Mouse (Mus musculus): ENCODE measurements around the gene Daam1.

Gene Daam1

DNA sequence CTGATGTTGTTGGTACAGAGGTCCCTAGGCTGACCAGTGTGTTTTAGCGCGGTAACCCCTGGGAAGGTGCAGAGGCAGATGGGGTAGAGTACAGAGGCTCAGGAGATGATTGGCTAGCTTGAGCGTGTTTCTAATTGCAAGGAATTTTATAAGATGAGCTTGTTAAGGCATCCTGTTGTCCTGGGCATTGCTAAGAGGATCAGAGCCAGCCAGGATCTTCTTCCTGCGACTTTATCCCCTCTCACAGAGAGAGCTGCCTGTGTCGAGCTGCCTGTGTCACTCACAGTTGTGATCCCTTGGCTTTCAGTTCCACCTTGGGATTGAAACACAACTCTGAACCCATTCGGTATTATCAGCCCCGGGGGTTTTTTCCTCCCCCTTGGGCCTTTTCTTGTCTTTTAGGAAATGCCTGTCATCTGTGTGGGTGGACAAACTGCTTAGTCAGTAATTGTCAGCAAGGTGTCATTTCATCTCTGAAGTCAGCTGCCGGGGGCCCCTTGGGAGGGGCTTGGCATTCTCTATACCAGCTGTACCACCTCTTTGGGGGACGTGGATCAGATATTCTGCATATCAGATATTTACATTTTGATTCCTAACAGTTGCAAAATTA lies 62.2 kb downstream of the Daam1 start:
- in situ Hi-C loops (cut with MboI, MseI), result no loop called here

DNA sequence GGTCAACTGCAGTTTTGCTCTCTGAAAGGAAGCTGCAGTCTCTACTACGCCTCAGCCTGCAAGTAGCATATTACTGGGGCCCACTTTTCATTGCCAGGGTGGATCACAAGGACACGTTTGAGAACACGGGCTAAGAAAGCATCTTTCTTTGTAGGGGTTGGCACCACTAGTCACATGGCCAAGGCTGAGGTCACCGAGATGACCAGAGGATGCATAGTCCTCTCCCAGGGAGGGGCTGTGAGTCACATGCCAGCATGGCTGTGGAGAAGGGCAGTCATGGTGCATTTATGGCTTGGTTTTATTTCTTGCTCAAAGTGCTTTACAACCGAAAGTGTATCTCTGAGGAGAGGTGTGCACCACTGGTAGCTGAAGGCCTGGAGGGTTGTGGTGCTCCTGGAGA lies 67.4 kb downstream of the Daam1 start:
- in situ Hi-C loops (cut with MboI, MseI), result no loop called here

DNA sequence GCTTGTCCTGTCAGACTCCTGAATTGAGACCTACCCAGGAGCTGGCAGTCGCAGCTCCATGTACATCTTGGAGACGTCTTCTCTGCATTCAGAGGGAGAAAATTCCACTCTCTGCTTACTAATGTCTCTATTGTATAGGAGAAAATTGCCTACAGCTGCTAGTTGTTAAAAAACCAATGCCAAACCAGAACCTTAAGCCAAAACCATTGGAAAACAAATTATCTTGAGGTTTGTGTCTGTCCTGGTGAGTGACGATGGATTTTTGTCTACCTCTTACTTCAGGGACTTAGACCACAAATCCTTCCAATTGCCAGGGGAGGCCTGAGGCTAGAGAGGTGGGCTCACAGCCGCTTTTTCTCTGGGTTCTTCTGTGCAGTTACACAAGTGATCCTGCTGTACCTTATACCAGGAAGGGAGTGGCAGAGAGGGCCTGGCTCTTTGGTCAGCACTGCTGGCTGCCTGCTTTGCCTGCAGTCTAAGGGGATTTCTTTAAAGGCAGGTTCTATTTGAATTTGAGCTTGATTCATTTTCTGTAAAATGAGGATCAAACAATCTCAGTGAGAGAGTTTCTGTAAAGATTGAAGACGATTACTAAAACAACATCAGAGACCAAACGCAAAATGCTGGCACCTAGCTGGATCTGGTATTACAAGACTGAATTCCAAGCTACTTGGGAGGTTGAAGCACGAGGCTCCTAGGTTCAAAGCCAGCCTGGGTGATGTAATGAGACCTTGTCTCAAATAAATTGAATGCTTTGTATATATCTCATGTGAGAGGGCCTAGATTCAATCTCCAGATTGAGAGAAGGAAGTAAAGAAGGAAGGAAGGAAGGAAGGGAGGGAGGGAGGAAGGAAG lies 68.0 kb downstream of the Daam1 start:
- in situ Hi-C loops (cut with MboI, MseI), result no loop called here

DNA sequence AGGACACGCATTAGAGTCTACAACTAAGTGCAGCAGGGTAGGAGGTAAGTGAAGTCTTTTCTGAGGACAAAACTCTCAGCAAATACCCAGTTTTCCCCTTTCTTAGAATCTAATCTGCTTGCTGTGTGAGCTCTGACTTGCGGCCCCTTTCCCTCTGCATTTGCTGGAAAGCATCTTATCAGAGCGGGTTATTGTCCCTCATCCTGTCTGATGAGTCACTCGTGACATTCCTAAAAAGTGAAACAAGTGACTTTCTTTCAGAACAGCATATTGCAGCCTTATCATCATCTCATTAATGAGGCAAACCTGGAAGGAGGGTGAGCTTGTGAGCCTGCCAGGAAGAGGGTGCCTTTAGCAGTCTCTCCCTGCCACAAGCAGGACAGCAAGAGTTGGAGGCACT lies 68.7 kb downstream of the Daam1 start:
- in situ Hi-C loops (cut with MboI, MseI), result no loop called here

DNA sequence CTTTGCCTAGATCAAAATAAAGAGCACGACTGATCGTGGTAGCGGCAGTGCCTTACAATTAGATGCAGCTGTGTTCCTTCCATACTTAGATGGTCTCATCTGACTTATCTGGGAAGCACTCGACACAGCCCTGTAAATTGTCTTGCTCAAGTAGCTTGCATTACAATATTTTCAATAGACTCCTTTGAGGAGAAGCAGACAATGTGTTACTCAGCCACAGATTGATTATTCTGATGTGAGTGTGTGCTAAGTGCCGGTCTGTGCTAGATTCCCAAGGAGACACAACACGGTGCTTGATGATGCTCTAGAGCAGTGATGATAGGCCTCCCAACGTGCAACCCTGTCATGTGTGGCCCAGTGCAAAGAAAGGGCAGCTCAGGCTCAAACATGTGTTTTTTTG lies 70.3 kb downstream of the Daam1 start:
- in situ Hi-C loops (cut with MboI, MseI), result no loop called here

DNA sequence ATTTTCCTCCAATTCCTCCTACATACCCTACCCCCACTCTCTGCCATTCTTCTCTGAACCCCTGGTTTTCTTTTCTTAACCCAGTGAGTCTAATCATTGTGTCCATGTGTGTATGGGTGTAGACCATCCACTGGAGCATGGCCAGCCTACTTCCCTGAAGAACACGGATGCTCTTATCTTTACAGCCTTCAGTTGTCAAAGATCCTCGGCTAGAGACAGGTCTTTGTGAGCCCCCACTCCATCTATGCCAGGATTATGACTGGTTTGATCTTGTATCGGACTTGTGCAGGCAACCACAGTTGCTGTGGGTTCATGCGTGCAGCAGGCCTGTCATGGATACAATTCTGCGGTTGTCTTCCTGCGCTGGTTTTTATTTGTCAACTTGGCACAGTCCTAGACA lies 71.0 kb downstream of the Daam1 start:
- in situ Hi-C loops (cut with MboI, MseI), result no loop called here

DNA sequence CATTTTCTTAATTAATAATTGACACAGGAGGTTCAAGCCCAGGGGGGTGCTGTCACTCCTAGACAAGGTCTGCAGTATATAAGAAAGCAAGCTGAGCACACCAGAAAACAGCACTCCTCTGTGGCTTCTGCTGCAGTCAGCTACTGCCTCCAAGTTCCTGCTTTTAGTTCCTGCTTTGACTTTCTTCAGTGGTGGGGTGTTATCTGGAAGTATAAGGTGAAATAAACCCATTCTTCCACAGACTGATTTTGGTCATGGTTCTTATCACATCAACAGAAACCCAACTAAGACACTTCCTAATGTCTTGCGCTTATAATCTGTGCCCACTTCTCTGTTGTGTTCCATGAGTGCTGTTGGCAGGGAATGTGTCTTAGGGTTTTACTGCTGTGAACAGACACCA lies 71.4 kb downstream of the Daam1 start:
- in situ Hi-C loops (cut with MboI, MseI), result no loop called here

DNA sequence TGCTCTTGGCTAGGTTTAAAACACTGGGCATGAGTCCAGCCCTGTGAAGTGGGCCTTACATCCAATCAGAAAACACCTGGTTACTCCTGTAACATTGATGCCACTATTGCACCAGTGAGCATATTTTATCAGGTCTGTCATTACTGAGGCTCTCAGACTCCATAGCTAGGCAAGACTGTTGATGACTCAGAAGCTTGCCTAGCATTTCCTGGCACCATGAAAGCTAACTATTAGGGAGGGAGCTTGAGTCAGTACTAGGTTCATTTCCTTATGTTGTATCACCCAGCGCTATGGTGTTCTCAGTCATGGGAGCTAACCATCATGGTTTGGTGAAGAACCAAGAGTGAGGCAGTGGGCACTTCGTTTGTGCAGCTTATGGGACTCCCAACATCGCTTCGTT lies 72.3 kb downstream of the Daam1 start:
- in situ Hi-C loops (cut with MboI, MseI), result no loop called here

DNA sequence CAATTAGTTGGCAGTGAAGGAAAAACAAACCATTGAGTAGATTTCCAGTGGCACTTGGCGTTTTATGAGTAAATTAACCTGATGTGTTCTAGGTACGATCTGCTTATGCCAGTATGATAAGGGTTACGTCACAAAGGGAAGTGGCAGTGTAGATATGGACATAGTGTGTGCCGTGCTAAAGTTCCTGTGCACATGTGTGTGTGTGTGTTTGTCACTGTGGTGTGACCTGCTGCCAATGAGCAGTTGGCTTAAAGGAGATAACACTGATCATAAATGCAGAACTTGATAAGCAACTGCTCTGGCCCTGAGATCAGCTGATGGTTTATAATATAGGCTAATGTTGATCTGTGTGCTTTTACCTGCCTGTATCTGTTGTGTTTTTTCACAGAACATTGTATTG lies 73.4 kb downstream of the Daam1 start:
- in situ Hi-C loops (cut with MboI, MseI), result no loop called here

DNA sequence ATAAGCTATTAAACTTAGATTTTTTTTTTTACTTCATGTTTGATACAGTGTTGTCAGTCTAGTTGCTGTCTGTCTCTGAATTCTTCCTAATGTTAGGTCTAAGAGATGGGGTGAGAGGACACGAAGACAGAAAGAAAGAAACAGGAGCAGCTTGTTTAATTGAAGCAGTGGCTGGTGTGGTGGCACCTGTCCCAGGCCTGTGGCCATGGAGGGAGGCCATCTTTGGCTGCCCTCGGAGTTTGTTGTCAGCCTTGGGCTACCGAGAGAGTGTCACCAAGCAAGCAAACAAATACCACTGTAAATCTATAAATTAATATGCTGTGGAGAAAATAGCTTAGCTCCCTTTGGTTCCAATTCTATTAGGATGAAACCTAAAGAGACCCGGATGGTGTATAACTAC lies 74.0 kb downstream of the Daam1 start:
- in situ Hi-C loops (cut with MboI, MseI), result no loop called here

DNA sequence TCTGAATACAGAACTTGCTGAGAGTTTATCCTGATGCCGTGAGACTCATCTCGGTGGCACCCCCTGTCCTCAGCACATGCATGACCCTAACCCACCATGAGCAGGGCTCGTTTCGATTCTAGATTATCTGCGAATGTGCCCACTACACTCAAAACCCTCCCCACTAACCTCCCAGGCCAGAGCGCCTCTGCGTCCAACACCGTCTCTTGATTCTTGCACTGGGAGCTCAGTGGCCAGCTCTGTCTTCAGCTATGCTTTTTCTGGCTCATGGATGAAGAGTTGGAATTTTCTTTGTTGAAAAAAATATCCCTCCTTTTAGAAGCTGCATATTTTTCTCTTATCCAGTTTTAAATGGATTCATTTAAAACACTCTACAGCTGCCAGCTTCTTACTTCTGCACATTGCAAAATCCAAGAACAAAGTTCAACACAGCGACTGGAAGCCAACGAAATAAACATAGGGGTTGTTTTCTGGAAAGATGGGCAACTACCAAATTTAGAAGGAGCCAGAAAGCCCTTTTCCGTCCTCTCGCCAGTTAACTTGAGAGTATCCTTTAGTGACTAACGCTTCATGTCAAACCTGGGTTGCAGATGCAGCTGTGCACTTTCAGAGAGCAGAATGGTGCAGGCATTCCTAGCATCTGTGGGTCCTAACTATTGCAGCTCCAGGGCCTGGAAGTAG lies 74.9 kb downstream of the Daam1 start:
- in situ Hi-C loops (cut with MboI, MseI), result no loop called here

DNA sequence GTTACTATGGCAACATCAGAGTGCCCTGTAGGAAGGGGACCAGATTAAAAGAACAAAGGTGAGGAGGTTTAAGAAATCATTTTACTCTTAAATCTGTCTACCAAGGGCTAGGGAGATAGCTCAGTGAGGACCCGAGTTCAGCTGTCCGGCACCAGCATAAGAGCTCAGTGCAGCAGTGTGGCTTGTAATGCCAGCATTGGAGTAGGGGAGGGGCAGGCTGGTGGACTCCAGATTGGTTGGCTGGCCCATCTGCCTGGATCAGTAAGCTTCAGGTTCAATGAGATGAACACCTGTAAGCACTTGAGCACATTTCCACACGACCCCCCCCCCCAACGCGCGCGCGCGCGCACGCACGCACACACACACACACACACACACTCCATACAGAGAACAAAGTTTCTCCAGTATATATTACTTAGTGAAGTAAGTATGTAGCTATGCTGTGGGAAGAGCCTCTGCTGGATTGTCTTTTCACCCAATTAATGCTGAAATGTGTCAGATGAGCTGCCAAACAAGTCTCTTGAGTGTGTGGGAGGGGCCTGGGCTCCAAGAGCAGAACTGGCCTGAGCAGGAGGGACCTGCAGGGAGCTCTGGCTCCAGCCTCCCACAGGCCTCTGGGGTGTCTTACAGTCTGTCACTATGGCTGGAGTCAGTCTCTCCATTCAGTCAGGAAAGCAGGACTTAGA lies 75.8 kb downstream of the Daam1 start:
- in situ Hi-C loops (cut with MboI, MseI), result no loop called here

DNA sequence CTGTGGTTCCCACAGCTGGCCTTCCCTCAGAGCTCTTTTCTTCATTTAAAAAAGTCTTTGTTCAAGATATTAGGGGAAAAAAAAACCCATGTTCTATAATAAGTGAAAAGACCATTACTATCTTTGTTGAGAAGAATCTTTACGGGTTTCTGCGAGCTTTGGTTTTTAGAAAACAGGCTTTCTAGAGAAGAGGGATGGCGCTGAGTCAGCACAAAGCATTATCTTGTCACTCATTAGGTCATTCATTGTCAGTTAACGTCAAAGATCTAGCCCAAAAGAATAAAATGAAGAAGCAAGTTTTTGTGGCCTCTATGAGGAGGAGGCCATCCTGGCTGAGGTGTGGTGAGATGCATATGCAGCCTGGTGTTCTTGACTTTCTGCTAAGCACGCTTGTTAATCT lies 78.1 kb downstream of the Daam1 start:
- in situ Hi-C loops (cut with MboI, MseI), result no loop called here

DNA sequence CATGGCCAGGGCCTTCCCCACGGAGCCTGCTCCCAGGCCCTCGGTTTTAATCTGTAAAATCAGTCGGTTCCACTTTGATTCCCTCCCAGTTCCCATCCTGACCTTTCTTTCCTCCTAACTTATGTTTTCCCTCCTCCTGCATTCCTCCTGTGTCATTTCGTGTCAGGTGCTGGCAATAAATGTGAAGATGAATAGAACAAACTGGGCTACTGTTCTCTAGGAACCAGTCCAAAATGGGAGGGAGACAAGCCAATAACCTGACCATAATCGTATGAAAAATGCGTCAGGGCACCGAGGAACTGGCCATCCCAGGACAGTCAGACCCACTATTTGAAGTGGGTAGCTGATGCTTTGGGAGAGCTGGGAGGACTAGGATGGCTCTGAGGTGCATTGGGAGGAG lies 79.4 kb downstream of the Daam1 start:
- in situ Hi-C loops (cut with MboI, MseI), result no loop called here

DNA sequence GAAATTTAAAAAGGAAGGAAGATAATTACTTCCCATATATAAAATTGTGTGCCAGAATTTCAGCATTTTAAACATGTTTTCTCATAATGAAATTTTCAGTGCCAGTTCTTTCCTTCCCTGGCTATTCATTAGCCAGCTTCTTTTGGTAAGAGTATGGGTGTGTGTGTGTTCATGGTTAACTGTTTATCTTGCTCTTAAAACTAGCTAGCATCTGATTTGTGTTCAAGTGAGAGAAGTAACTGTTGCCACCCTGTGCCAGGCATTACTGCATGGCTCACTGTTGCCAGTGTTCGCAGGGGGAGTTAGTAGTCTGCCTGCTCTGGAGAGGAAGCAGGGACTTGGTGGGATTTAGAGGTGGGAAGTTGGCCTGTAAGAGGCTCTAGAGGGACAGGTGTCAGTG lies 81.4 kb downstream of the Daam1 start:
- in situ Hi-C loops (cut with MboI, MseI), result no loop called here

DNA sequence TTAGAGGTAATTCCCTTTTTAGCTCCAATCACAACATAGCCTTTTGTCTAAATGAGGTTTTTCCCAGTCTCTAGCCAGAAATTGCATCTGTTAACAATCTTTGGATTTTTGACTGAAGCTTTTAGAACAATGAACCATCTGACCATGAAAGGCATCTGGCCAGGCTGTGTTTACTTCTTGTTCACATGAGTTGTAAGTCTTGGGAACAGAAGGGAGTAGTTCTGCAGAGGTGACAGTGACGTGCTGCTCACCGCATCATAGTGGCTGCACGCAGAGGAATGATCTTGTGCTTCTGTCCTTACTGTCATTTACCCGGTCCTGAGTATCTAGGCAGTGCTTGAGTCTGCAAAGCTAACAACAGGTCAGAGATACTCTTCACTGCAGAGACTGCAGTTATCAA lies 88.3 kb downstream of the Daam1 start:
- in situ Hi-C loops (cut with MboI, MseI), result no loop called here

DNA sequence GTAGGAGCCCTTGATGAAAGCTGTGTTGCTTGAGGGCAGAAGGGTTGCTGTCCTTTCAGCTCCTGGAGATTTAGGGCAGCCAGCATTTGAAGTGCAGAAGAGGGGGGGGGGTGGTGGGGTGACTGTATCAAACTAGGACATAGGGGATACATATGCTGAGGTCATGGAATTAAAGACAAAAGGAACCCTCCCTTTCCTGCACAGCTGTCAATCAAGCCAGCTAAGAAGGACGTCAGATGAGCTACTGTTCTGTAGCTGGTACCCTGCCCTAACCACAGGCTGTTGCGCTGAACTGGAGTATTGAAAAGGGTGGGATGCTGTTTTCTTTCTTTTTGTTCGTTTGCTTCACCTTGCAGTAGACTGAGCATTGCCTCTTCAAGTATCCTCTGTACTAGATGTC lies 89.1 kb downstream of the Daam1 start:
- in situ Hi-C loops (cut with MboI, MseI), result no loop called here

DNA sequence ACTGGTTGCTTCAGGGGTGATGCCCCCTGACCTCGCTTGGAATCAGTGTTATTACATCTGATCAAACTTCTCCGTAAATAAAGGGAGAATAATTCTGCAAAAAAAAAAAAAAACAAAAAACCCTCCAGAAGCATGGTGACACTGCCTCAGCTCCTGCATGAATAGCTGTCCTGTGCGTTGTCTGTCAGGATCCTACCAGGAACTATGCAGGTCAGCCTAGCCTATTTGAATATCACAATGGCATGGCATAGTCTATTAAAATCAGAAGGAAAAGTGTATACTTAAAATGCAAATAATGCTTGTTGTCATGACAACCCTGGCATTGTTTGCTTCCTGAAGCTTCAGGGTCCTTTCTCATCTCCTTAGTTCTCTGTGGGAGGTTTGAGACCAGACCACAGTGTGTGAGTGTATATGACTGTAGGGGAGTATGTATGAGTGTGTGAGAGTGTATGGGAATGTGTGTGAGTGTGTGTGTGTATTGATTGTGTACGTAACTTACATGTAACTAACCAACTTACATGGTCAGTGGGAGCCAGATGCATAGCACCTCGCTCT lies 92.0 kb downstream of the Daam1 start:
- in situ Hi-C loops (cut with MboI, MseI), result no loop called here

DNA sequence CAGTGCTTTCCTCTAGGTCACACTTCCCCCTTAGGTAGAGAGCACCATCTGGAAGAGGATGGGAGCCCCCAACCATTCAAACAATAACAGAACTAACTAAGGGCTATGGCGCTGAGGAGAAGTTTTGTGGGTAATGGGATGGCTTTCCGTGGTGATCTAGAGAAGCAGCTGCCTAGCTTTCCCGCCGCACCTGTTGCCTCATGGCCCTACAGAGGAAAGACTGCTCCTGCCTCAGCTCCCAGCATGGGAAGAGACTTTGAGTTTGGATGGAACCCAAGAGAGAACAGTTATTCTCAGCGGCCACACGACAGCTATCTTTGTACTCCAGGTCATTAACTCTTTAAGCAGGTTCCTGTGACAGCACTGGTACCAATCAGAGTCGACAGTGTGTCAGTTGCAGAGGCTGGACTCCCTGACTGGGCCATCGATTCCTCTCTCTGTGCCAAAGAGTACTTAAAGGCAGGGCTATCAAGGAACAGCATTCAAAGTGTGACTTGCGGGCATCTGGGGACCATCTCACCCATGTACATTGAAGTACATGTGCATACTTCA lies 94.2 kb downstream of the Daam1 start:
- in situ Hi-C loops (cut with MboI, MseI), result no loop called here

DNA sequence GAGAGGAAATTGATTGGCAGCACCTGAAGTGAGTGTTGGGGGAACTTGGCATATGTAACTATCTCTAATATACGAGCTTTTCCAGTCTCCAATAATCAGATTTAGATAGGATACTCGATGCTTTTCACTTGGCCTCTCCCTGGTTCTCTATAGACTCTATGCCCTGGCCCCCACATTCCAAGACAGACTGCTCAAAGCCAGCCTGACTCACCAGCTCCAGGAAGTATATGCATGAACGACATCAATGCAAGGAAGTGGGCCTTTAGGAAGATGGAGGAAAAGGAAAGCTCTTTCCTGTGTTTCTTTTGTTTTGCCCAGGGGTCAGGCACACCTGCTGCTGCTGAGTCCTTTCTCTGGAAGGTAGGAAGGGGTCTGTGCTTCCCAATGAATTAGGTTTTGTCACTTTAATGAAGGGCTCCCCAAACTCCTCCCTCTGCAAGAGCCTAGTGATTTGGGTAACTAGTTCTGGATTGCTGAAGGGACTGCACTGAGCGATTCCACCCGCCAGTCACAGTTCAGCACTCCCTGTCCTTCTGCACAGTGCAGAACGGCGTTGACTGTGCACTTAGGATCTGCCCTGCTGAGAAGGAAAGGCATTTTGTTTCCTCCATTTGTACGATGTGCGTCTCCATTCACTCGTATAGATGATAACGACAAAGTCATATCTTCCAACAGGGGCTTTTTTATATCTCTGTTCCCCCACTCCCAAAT lies 95.3 kb downstream of the Daam1 start:
- in situ Hi-C loops (cut with MboI, MseI), result no loop called here

DNA sequence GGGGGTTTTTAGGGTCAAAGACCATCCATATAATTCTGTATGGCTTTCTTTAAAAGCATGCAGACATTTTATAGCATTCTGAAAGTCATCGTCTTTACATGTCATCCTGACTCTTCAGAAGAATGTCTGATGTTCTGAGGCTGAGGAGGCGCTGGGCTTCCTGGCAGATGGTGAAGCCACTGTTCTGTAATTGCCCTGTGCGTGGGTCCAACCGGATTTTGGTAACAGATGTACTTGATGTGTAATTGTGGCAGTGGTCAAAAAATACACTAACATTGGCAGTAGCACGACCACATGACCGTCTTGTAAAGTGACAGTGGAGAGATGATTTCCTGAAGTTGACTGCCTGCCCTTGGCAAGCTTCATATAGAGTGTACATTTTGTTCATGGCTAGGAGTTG lies 97.2 kb downstream of the Daam1 start:
- in situ Hi-C loops (cut with MboI, MseI), result no loop called here

Measured in T-helper 1 cell (primary cell).